Mouse (Mus musculus): Measurements from ENCODE around the gene Mrps23. TPM values are rescaled to one million over a fixed set of nuclear protein-coding genes. Genes with fewer than 3 reads are reported as not detected.

Gene Mrps23
- polyA plus RNA-seq, 1 experiment from 2014 or later = 60.4 TPM

GRCm38 (mm10) chr11:88184632-88185180, 19.5 kb upstream of the Mrps23 start:
- H3K4me2 ChIP-seq (ENCODE audit: low read depth, severe bottlenecking) = no peak overlapping the region
- no peaks in the 10 kb centered on the region for H3K9me3 ChIP-seq (ENCODE audit: control insufficient read depth, low read length)
- H3K36me3 ChIP-seq (ENCODE audit: control insufficient read depth, insufficient read depth, low read length) = no peaks in the 10 kb centered on the region
- ATAC-seq (ENCODE audit: insufficient number of reproducible peaks, low FRiP score, low TSS enrichment, low read depth) (no peak), DNase-seq (ENCODE audit: low spot score) (no peak)
- H3K27me3 ChIP-seq (ENCODE audit: control insufficient read depth, insufficient read depth, low read length) = no peaks in the 10 kb centered on the region
- no peak overlapping the region for H3K27ac ChIP-seq (replicated peaks; ENCODE audit: low read depth, low read length)
- WGBS = 87% methylated on average over 17 of the region's 17 CpGs
- no peak overlapping the region for H3K9ac ChIP-seq (ENCODE audit: low read length)
- peaks cover 48% of the 10 kb centered on the region for H3K4me1 ChIP-seq (ENCODE audit: control insufficient read depth, insufficient read depth, low read length)
- H3K4me3 ChIP-seq (ENCODE audit: low read depth, low read length) = no peak overlapping the region

DNA sequence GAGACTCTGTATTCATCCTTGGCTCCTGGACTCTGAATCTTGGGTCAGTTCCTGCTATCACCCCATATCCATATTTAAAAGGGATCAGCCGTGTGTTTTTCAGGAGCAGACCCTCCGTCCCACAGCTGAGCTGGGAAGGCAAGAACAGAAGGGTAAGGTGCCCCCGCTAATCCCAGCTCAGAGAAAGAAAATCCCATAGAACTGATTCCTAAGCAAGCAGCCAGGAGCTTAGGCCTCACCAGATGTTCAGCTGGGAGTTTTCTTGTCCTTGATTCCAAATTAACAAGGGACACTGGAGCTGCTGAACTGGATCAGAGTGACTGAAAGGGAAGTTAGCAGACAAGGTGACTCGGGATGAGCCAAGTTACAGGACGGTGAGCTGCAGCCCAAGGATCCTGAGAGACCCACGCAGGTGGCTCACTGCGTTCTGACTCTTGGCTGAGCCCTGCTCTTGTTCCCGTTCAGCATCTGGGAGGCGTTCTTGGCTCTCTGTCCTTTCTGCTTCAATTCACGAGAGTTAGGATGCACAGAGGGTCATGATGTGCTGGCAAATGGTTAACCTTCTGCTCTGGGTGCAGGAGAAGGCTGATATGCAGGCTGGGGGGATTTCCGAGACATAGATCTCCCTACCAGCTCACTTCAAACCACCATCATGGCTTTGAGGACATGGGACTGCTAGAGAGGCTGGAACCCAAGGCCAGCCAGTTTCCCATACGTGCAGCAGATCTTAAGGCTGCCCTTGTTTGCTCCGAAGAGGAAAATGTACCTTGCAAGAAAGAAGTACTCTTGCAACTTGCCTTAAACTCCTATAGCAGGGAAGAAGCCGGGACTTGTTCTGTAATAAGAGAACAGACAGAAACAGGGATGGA, 17.9 kb upstream of the Mrps23 start:
- Histone ChIP-seq H3K9ac (ENCODE audit: low read length) (no peak overlapping the region), H3K36me3 (ENCODE audit: control insufficient read depth, insufficient read depth, low read length) (no peaks in the 10 kb centered on the region), H3K4me2 (ENCODE audit: low read depth, severe bottlenecking) (no peak overlapping the region), H3K4me1 (ENCODE audit: control insufficient read depth, insufficient read depth, low read length) (peaks cover 33% of the 10 kb centered on the region), H3K27ac (replicated peaks; ENCODE audit: low read depth, low read length) (no peak overlapping the region), H3K4me3 (ENCODE audit: low read depth, low read length) (no peak overlapping the region), H3K27me3 (ENCODE audit: control insufficient read depth, insufficient read depth, low read length) (no peaks in the 10 kb centered on the region), H3K9me3 (ENCODE audit: control insufficient read depth, low read length) (no peaks in the 10 kb centered on the region)
- no peak for DNase-seq (ENCODE audit: low spot score)
- ATAC-seq (ENCODE audit: insufficient number of reproducible peaks, low FRiP score, low TSS enrichment, low read depth) = no peak
- WGBS = 83% methylated on average over 14 of the region's 14 CpGs

- Histone ChIP-seq H3K4me3 (ENCODE audit: low read depth, low read length) (no peak overlapping the region), H3K9ac (ENCODE audit: low read length) (no peak overlapping the region), H3K4me2 (ENCODE audit: low read depth, severe bottlenecking) (peak overlapping the region; percentile 33; the same call in 1 of the 2 replicates), H3K9me3 (ENCODE audit: control insufficient read depth, low read length) (no peaks in the 10 kb centered on the region), H3K36me3 (ENCODE audit: control insufficient read depth, insufficient read depth, low read length) (no peaks in the 10 kb centered on the region), H3K27ac (replicated peaks; ENCODE audit: low read depth, low read length) (no peak overlapping the region), H3K4me1 (ENCODE audit: control insufficient read depth, insufficient read depth, low read length) (peaks cover 27% of the 10 kb centered on the region), H3K27me3 (ENCODE audit: control insufficient read depth, insufficient read depth, low read length) (no peaks in the 10 kb centered on the region; the same call in 1 of the 2 replicates)
- DNase-seq (ENCODE audit: low spot score) (no peak), ATAC-seq (ENCODE audit: insufficient number of reproducible peaks, low FRiP score, low TSS enrichment, low read depth) (no peak)
- 39% methylated on average over 2 of the region's 2 CpGs for WGBS
These were observed 17.3 kb upstream of the Mrps23 start for GRCm38 (mm10) chr11:88186947-88187243.

DNA sequence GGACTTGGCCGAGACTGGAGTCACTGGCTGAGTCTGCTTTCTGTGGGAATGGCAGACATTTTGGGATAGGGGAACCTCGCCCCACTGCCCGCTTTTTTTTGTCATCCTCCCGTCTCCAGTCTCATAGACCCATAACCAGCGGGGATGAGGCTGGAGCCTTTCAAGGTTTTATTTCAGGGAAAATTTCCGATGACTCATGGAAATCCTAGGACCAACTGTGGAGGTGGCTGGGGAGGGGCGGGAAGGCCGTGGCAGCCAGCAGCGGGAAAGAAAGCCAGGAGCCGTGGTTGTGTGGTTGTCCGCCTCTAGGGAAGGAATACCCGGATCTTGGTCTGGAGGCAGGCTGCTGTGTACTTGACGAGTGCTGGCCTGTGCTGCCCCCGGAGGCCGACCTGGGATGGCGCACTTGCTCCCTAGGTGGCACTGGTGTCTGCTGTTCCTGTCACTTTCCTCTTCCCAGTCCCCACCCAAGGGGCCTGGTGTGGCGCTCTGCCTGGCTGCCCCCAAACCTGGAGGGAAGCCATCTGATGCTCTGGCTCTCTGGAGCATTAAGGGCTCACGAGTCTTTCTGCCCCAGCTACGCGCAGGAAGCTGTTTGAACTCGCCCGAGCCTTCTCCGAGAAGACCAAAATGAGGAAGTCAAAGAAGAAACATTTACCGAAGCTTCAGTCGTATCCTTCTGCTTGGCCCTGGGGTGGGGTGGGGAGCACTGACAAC, 16.6 kb upstream of the Mrps23 start:
- H3K4me2 ChIP-seq (ENCODE audit: low read depth, severe bottlenecking) = peak overlapping the region; percentile 33
- peaks cover 24% of the 10 kb centered on the region for H3K4me1 ChIP-seq (ENCODE audit: control insufficient read depth, insufficient read depth, low read length)
- peak; percentile 84 for ATAC-seq (ENCODE audit: insufficient number of reproducible peaks, low FRiP score, low TSS enrichment, low read depth)
- DNase-seq (ENCODE audit: low spot score) = peak; percentile 88
- H3K36me3 ChIP-seq (ENCODE audit: control insufficient read depth, insufficient read depth, low read length) = no peaks in the 10 kb centered on the region
- H3K4me3 ChIP-seq (ENCODE audit: low read depth, low read length) = 0 out of 2 replicates have a peak overlapping the region, but pooled peaks have one; percentile 3
- no peak overlapping the region for H3K27ac ChIP-seq (replicated peaks; ENCODE audit: low read depth, low read length)
- H3K9me3 ChIP-seq (ENCODE audit: control insufficient read depth, low read length) = no peaks in the 10 kb centered on the region
- WGBS = 16% methylated on average over 25 of the region's 25 CpGs
- 0 out of 2 replicates have a peak overlapping the region, but pooled peaks have one; percentile 43 for H3K9ac ChIP-seq (ENCODE audit: low read length)
- peaks cover 7% of the 10 kb centered on the region for H3K27me3 ChIP-seq (ENCODE audit: control insufficient read depth, insufficient read depth, low read length)

DNA sequence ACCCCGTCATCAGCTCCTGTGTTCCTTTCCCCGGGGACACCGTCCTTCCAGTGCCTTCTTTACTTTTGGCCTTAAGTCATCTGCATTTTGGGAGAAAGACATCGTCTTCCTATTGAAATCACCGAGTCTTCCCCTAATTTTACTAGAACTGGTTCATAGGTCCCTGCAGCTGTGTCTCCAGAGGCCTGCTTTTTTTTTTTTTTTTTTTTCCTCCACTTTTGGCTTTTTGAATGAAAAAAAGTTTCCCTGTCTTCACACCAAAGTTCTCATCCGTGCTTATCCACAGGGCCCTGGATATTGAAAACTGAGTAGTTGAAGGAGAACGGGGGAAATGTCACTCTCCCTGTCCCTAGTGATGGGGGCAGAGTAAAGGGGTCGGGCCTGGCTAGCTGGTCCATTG, 16.0 kb upstream of the Mrps23 start:
- DNase-seq (ENCODE audit: low spot score) = no peak
- no peaks in the 10 kb centered on the region for H3K36me3 ChIP-seq (ENCODE audit: control insufficient read depth, insufficient read depth, low read length)
- H3K4me1 ChIP-seq (ENCODE audit: control insufficient read depth, insufficient read depth, low read length) = peaks cover 26% of the 10 kb centered on the region
- H3K27me3 ChIP-seq (ENCODE audit: control insufficient read depth, insufficient read depth, low read length) = peaks cover 13% of the 10 kb centered on the region
- no peak for ATAC-seq (ENCODE audit: insufficient number of reproducible peaks, low FRiP score, low TSS enrichment, low read depth)
- no peak overlapping the region for H3K9ac ChIP-seq (ENCODE audit: low read length)
- no peak overlapping the region for H3K4me3 ChIP-seq (ENCODE audit: low read depth, low read length)
- H3K4me2 ChIP-seq (ENCODE audit: low read depth, severe bottlenecking) = no peak overlapping the region
- no peaks in the 10 kb centered on the region for H3K9me3 ChIP-seq (ENCODE audit: control insufficient read depth, low read length)
- 57% methylated on average over 8 of the region's 8 CpGs for WGBS
- H3K27ac ChIP-seq (replicated peaks; ENCODE audit: low read depth, low read length) = no peak overlapping the region

DNA sequence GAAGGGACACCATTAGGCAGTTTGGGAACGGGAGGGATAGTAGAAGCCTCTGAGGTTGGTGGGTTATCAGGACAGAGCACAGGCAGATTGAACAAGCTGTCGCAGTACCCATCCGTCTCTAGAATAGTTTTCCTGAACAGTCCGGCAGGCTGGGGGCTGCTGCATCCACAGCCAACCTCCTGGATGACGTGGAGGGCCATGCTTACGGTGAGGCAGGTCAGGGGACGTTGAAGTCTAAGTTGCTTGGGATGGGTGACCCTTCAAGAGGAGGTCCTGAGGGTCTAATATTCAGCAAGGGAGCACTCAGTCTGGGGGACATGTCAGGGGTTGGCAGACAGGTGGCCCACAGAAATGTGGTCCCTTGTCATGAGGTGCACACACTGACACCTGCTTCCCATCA, 15.6 kb upstream of the Mrps23 start:
- WGBS = 86% methylated on average over 7 of the region's 7 CpGs
- Histone ChIP-seq H3K4me1 (ENCODE audit: control insufficient read depth, insufficient read depth, low read length) (peaks cover 27% of the 10 kb centered on the region), H3K9ac (ENCODE audit: low read length) (no peak overlapping the region), H3K36me3 (ENCODE audit: control insufficient read depth, insufficient read depth, low read length) (no peaks in the 10 kb centered on the region), H3K27ac (replicated peaks; ENCODE audit: low read depth, low read length) (no peak overlapping the region), H3K4me2 (ENCODE audit: low read depth, severe bottlenecking) (no peak overlapping the region), H3K9me3 (ENCODE audit: control insufficient read depth, low read length) (no peaks in the 10 kb centered on the region), H3K4me3 (ENCODE audit: low read depth, low read length) (no peak overlapping the region), H3K27me3 (ENCODE audit: control insufficient read depth, insufficient read depth, low read length) (peaks cover 17% of the 10 kb centered on the region)
- ATAC-seq (ENCODE audit: insufficient number of reproducible peaks, low FRiP score, low TSS enrichment, low read depth) (no peak), DNase-seq (ENCODE audit: low spot score) (no peak)

DNA sequence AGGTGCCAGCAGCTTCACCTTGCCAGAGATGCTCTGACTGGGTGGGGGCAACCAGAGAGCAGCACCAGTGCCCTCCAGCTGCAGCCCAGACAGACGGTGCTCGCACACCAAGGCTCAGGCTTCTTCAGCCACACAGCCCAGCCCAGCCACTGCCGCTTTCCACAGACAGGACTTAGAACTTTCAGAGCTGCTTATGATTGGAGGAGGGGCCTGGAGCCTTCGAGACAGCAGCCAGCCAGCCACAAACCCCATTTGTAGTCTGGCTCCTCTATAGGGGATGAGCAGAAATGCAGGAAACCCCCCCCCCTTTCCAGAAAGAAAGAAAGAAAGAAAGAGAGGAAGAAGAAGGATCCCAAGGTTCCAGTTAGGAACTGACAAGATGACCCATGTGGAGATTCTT, 11.6 kb upstream of the Mrps23 start:
- Histone ChIP-seq H3K9me3 (ENCODE audit: control insufficient read depth, low read length) (no peaks in the 10 kb centered on the region), H3K27ac (replicated peaks; ENCODE audit: low read depth, low read length) (no peak overlapping the region), H3K4me2 (ENCODE audit: low read depth, severe bottlenecking) (no peak overlapping the region), H3K9ac (ENCODE audit: low read length) (no peak overlapping the region), H3K27me3 (ENCODE audit: control insufficient read depth, insufficient read depth, low read length) (peaks cover 25% of the 10 kb centered on the region), H3K36me3 (ENCODE audit: control insufficient read depth, insufficient read depth, low read length) (no peaks in the 10 kb centered on the region), H3K4me3 (ENCODE audit: low read depth, low read length) (no peak overlapping the region), H3K4me1 (ENCODE audit: control insufficient read depth, insufficient read depth, low read length) (peaks cover 20% of the 10 kb centered on the region)
- DNase-seq (ENCODE audit: low spot score) = no peak
- ATAC-seq (ENCODE audit: insufficient number of reproducible peaks, low FRiP score, low TSS enrichment, low read depth) = 0 out of 2 replicates have a peak, but pooled peaks have one; percentile 13
- WGBS = 6% methylated on average over 4 of the region's 4 CpGs

DNA sequence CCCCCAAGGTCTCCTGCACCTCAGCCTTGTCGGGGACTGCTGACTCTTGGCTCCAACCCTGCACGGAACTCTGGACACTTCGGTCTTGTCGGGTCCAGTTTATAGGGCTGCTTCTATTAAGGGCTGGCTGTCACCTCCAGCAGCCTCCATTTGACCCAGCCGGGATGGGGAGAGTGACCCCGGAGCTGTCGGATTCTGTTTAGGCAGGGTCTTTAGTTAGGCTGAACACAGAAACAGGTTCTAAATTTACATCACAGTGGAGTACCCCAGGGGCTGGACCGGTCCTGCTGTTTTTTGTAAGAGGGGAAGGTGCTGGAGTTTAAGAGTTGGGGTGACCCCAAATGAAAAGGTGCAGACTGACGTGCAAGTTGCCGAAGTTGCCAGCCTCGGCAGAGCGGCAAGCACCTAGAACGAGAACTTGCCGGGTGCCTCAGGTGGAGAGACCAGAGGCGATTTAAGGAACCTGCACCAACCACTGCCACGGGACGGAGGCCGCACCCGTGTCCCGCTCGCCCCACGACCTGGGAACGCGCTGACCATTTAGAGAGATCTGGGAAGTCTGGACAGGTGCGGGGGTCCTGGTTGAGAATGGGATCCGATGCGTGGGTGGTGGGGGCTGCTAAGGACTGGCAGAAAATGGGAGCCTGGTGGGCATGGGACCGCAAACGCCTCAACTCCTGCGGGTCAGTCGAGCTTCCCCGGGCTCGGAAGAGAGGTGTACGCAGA, 10.9 kb upstream of the Mrps23 start:
- WGBS = 4% methylated on average over 34 of the region's 34 CpGs
- peak; percentile 53 for DNase-seq (ENCODE audit: low spot score)
- Histone ChIP-seq H3K9ac (ENCODE audit: low read length) (no peak overlapping the region), H3K9me3 (ENCODE audit: control insufficient read depth, low read length) (no peaks in the 10 kb centered on the region), H3K27me3 (ENCODE audit: control insufficient read depth, insufficient read depth, low read length) (peaks cover 25% of the 10 kb centered on the region), H3K36me3 (ENCODE audit: control insufficient read depth, insufficient read depth, low read length) (no peaks in the 10 kb centered on the region), H3K4me2 (ENCODE audit: low read depth, severe bottlenecking) (peak overlapping the region; percentile 35), H3K4me3 (ENCODE audit: low read depth, low read length) (peak overlapping the region; percentile 19), H3K27ac (replicated peaks; ENCODE audit: low read depth, low read length) (no peak overlapping the region), H3K4me1 (ENCODE audit: control insufficient read depth, insufficient read depth, low read length) (peaks cover 16% of the 10 kb centered on the region)
- no peak for ATAC-seq (ENCODE audit: insufficient number of reproducible peaks, low FRiP score, low TSS enrichment, low read depth)

Data from limb, embryonic 11.5 days (tissue).